Mouse (Mus musculus): Measurements from ENCODE around the gene Tub. TPM values are rescaled to one million over a fixed set of nuclear protein-coding genes. Genes with fewer than 3 reads are reported as not detected.
A peak's percentile ranks its signal among the peaks of the same experiment; 100 is the strongest.

The Tub gene
- polyA plus RNA-seq, 1 experiment from 2014 or later, result 0.88 TPM

GRCm38 (mm10) chr7:109069641-109070040 lies 119.5 kb downstream of the Tub start:
- H3K4me3 ChIP-seq, result no peak overlapping the region
- DNase-seq (ENCODE audit: low spot score), result no peak
- H3K36me3 ChIP-seq, result no peaks in the 10 kb centered on the region
- no peaks in the 10 kb centered on the region for H3K9me3 ChIP-seq
- no peaks in the 10 kb centered on the region for H3K27me3 ChIP-seq (ENCODE audit: insufficient read depth, poor library complexity, severe bottlenecking)
- no peak overlapping the region for H3K27ac ChIP-seq
- 87% methylated on average over 4 of the region's 4 CpGs for WGBS
- no peaks in the 10 kb centered on the region for H3K4me1 ChIP-seq

GRCm38 (mm10) chr7:109072326-109072725 lies 122.2 kb downstream of the Tub start:
- H3K4me1 ChIP-seq, result no peaks in the 10 kb centered on the region
- H3K36me3 ChIP-seq, result no peaks in the 10 kb centered on the region
- DNase-seq (ENCODE audit: low spot score), result no peak
- no peak overlapping the region for H3K27ac ChIP-seq
- WGBS, result 81% methylated on average over 5 of the region's 5 CpGs
- no peaks in the 10 kb centered on the region for H3K27me3 ChIP-seq (ENCODE audit: insufficient read depth, poor library complexity, severe bottlenecking)
- H3K9me3 ChIP-seq, result no peaks in the 10 kb centered on the region
- no peak overlapping the region for H3K4me3 ChIP-seq

- H3K9me3 ChIP-seq, result no peaks in the 10 kb centered on the region
- peaks cover 14% of the 10 kb centered on the region; the same call in 1 of the 2 replicates for H3K27me3 ChIP-seq (ENCODE audit: insufficient read depth, poor library complexity, severe bottlenecking)
- 21% methylated on average over 12 of the region's 12 CpGs for WGBS
- no peaks in the 10 kb centered on the region for H3K36me3 ChIP-seq
- H3K4me1 ChIP-seq, result peaks cover 5% of the 10 kb centered on the region; the same call in 1 of the 2 replicates
- peak; percentile 77 for DNase-seq (ENCODE audit: low spot score)
- peak overlapping the region; percentile 78 for H3K4me3 ChIP-seq
- H3K27ac ChIP-seq, result peak overlapping the region; percentile 29; the same call in 1 of the 2 replicates
These were observed 132.4 kb downstream of the Tub start for GRCm38 (mm10) chr7:109082269-109083112.

- peaks cover 14% of the 10 kb centered on the region; the same call in 1 of the 2 replicates for H3K27me3 ChIP-seq (ENCODE audit: insufficient read depth, poor library complexity, severe bottlenecking)
- H3K9me3 ChIP-seq, result no peaks in the 10 kb centered on the region
- DNase-seq (ENCODE audit: low spot score), result peak; percentile 78
- H3K36me3 ChIP-seq, result no peaks in the 10 kb centered on the region
- H3K4me3 ChIP-seq, result peak within 1 kb of the TSS; percentile 78
- H3K4me1 ChIP-seq, result peaks cover 5% of the 10 kb centered on the region; the same call in 1 of the 2 replicates
- H3K27ac ChIP-seq, result peak within 1 kb of the TSS; percentile 29; the same call in 1 of the 2 replicates
- WGBS, result 4% methylated on average over 49 of the region's 50 CpGs
These were observed 133.1 kb downstream of the Tub start, which contains the start of gene Ric3 for GRCm38 (mm10) chr7:109083113-109083812. TSS of gene Ric3 (minus strand) at chr7:109083331.

- 76% methylated on average over 4 of the region's 4 CpGs for WGBS
- H3K4me3 ChIP-seq, result no peak overlapping the region
- no peaks in the 10 kb centered on the region for H3K36me3 ChIP-seq
- peaks cover 14% of the 10 kb centered on the region; the same call in 1 of the 2 replicates for H3K27me3 ChIP-seq (ENCODE audit: insufficient read depth, poor library complexity, severe bottlenecking)
- H3K27ac ChIP-seq, result no peak overlapping the region
- peaks cover 5% of the 10 kb centered on the region; the same call in 1 of the 2 replicates for H3K4me1 ChIP-seq
- no peaks in the 10 kb centered on the region for H3K9me3 ChIP-seq
- no peak for DNase-seq (ENCODE audit: low spot score)
These were observed 133.7 kb downstream of the Tub start for GRCm38 (mm10) chr7:109083813-109084184.

Other genes with a start within 250 kb of the Tub start
- not detected in 2 replicates for gene Olfr512, start 237.0 kb upstream of the Tub start, polyA plus RNA-seq (2016; fragmentation: Nextera tagmentation; extraction: Ambion mirVana)
- gene Olfr513, start 199.4 kb upstream of the Tub start, polyA plus RNA-seq (2016; fragmentation: Nextera tagmentation; extraction: Ambion mirVana), result not detected in 2 replicates
- not detected in 2 replicates for gene Olfr514, start 124.3 kb upstream of the Tub start, polyA plus RNA-seq (2016; fragmentation: Nextera tagmentation; extraction: Ambion mirVana)
- not detected in 2 replicates for gene Olfr516, start 99.8 kb upstream of the Tub start, polyA plus RNA-seq (2016; fragmentation: Nextera tagmentation; extraction: Ambion mirVana)
- gene Olfr517, start 78.0 kb upstream of the Tub start, polyA plus RNA-seq (2016; fragmentation: Nextera tagmentation; extraction: Ambion mirVana), result not detected in 2 replicates
- not detected in 2 replicates for gene Olfr518, start 65.3 kb upstream of the Tub start, polyA plus RNA-seq (2016; fragmentation: Nextera tagmentation; extraction: Ambion mirVana)
- gene Olfr519, start 55.9 kb upstream of the Tub start, polyA plus RNA-seq (2016; fragmentation: Nextera tagmentation; extraction: Ambion mirVana), result not detected in 2 replicates
- gene Nlrp10, start 20.2 kb upstream of the Tub start, polyA plus RNA-seq (2016; fragmentation: Nextera tagmentation; extraction: Ambion mirVana), result 1.9 and 3.8 TPM in 2 replicates
- 49.3 and 61.1 TPM in 2 replicates for gene Eif3f, start 15.9 kb upstream of the Tub start, polyA plus RNA-seq (2016; fragmentation: Nextera tagmentation; extraction: Ambion mirVana)
- gene Ric3, start 133.0 kb downstream of the Tub start, polyA plus RNA-seq (2016; fragmentation: Nextera tagmentation; extraction: Ambion mirVana), result 2.4 and 2.9 TPM in 2 replicates
- gene Lmo1, start 224.9 kb downstream of the Tub start, polyA plus RNA-seq (2016; fragmentation: Nextera tagmentation; extraction: Ambion mirVana), result 1.3 and 7.3 TPM in 2 replicates

Data from heart, embryonic 10.5 days (tissue).